Mouse (Mus musculus): ENCODE results near the gene Rph3al. TPM values are rescaled to one million over a fixed set of nuclear protein-coding genes. Genes with fewer than 3 reads are reported as not detected.

The Rph3al gene
- total RNA-seq, 1 experiment from 2014 or later, result 4.6 TPM

DNA sequence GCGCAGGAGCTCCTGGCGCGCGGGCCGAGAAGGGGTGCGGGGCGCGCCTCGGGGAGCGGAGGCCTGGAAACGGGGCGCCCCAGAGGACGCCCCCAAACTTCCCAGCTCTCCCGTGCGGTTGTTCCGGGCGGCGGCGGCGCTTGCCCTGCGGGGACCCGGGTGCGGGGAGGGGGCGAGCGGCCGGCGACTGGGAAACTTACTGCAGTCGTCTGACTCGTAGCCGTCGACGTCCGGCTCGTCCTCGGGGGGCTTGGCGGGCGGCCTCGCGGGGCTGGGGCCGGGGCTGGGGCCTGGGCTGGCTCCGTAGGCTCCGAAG lies 142.9 kb downstream of the Rph3al start:
- no peak for ATAC-seq (replicated peaks; ENCODE audit: insufficient number of reproducible peaks, low FRiP score, low TSS enrichment, poor library complexity, severe bottlenecking)

DNA sequence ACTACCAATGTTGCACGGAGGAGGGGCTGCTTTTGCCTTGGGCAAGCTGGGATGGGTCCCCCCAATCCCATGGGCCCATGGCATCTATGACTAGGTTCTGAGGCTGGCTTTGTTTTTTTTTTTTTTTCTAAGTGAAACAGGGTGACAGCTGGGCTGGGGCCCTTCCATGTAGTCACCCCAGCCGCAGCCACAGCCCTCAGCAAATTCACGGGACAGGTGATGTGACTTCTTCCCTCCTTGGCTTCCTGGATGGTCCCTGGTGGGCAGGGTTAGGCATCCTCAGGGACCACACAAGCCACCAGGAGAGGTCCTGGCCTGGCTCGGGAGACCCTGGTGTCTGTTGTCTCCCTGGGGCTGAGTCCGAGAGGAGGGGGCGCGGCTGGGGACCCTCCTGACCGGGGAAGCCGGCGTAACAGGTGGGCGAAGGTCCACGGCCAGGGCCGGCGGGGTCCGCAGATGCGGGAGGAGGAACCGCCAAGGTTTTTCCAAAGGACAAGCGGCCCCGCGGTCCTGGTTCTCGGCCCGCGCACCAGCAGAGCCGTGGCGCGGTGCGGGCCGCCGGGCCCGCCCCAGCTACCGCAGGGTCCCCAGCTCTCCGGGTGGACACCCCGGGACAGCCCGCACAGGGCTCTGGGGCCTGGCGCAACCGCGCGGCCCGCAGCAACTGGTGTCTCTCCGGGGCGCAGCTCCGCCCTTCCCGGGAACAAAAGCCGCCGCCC lies 143.5 kb downstream of the Rph3al start:
- ATAC-seq (replicated peaks; ENCODE audit: insufficient number of reproducible peaks, low FRiP score, low TSS enrichment, poor library complexity, severe bottlenecking), result no peak

DNA sequence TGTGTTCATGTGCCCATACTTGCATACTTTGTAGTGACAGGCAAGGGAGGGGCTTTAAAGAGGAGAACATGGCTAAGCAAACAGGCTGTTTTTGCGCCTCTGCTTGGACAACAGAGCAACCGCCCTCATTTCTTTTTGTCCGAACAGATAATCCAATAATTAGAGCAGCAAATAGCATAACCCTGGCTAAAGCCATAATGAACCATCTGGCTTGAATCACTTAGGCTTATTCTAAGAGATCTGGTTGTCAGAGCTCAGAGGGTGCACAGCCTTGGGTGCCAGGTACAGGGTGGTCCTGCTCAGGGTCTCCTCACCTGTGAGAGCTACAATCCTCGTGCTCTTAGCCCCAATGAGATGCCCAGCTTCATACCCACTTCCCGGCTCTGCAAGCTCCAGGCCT lies 144.9 kb downstream of the Rph3al start:
- no peak for ATAC-seq (replicated peaks; ENCODE audit: insufficient number of reproducible peaks, low FRiP score, low TSS enrichment, poor library complexity, severe bottlenecking)

DNA sequence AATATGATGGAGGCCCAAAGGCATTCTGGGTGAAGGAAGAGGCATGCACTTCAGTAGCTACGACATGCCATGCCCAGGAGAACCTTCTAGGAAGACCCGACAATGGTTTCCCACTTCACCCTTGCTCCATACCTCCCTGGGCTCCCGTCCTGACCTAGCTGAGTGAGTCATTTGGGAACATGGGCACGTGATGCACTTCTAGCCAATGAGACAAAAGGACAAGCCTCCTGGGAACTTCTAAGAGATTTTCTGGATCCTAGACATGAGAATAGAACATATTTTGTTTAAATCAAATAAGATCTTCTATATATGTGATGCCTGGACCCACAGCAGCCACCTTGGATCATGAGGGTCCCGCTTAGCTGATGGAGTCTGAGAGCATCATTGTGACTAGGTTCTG lies 145.7 kb downstream of the Rph3al start:
- no peak for ATAC-seq (replicated peaks; ENCODE audit: insufficient number of reproducible peaks, low FRiP score, low TSS enrichment, poor library complexity, severe bottlenecking)

DNA sequence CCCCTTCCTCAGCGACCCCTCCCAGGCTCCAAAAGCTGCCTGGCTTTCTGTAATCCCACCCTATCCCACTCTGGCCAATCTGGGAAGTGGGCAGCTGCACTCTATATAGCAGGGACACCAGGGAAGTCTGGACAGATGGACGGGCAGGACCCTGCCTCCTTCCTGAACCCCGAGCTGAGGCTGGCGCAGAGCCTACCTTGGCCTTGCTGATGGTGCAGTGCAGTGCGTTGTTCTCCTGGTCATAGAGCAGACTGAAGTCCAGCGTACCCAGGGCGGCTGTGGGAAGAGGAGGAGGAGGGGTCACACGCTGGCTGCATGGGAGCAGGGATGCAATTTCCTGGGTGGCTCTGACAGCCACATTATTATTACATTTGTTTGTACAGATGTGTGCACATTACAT lies 152.3 kb downstream of the Rph3al start:
- no peak for ATAC-seq (replicated peaks; ENCODE audit: insufficient number of reproducible peaks, low FRiP score, low TSS enrichment, poor library complexity, severe bottlenecking)

DNA sequence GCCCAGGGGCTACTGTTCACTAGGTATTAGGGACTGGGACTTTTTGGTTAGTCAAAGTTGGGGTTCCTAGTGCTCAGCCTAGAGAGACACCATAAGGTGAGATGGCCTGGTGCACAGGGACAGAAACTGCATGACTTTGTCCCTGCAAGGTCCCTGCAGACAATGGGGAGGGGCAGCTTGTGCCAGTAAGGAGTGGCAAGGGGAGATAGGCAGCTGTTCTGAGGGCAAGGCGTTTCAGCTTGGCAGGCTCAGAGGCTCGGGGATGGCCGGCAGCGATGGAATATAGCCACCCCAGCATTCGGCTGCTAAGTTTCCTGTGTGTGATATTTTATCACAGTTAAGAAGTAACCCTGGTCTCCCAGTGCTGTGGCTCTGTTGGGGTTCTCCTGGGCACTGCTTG lies 154.4 kb downstream of the Rph3al start:
- no peak for ATAC-seq (replicated peaks; ENCODE audit: insufficient number of reproducible peaks, low FRiP score, low TSS enrichment, poor library complexity, severe bottlenecking)

DNA sequence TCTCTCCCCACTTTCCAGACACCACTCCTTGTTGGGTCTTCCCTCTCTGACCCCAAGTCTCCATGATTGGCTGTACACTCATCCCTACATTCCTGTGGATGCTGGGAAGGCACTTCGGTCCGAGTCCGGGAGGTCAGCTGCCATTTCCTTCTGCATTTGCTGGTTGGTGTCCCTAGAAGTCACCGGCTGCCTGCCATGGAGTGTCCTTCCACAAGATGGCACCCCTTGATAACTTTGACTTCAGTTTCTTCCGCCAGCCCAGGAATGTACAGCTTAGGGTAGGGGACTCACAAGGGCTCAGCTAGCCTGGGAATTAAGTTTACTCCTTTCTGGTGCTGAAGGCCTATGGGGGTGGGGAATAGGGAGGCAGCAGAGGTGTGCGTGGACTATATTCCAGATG lies 156.3 kb downstream of the Rph3al start:
- no peak for ATAC-seq (replicated peaks; ENCODE audit: insufficient number of reproducible peaks, low FRiP score, low TSS enrichment, poor library complexity, severe bottlenecking)

Other genes with a start within 250 kb of the Rph3al start
- gene Ywhae, start 205.6 kb downstream of the Rph3al start, total RNA-seq (2017), result 136 to 226 TPM (median 205 TPM) in 3 replicates
- not detected in 3 replicates for gene Doc2b, start 142.4 kb downstream of the Rph3al start, total RNA-seq (2017)
- gene 1700016K19Rik, start 61.5 kb upstream of the Rph3al start, total RNA-seq (2017), result 0.43 TPM in 1 of 3 replicates, not detected in the others
- gene Rflnb, start 89.4 kb upstream of the Rph3al start, total RNA-seq (2017), result 1.4 to 29.5 TPM (median 23.9 TPM) in 3 replicates
- 39.4 to 43.8 TPM (median 41.9 TPM) in 3 replicates for gene Vps53, start 241.2 kb upstream of the Rph3al start, total RNA-seq (2017)
- gene Fam57a, start 241.2 kb upstream of the Rph3al start, total RNA-seq (2017), result 0.85 to 1.8 TPM (median 1.4 TPM) in 3 replicates

Data from monocyte, adult 5-6 weeks (primary cell).